Mouse (Mus musculus): ENCODE measurements around the gene Hsd17b12.

Gene Hsd17b12

GRCm38 (mm10) chr2:94030602-94031001 is 127.2 kb downstream of the Hsd17b12 start:
- in situ Hi-C loops (cut with MboI, MseI): loop anchor here in 1 of 2 experiments (10.0 kb wide), 1 partner anchor 1164 kb away; no protein-coding TSS in a partner anchor

DNA sequence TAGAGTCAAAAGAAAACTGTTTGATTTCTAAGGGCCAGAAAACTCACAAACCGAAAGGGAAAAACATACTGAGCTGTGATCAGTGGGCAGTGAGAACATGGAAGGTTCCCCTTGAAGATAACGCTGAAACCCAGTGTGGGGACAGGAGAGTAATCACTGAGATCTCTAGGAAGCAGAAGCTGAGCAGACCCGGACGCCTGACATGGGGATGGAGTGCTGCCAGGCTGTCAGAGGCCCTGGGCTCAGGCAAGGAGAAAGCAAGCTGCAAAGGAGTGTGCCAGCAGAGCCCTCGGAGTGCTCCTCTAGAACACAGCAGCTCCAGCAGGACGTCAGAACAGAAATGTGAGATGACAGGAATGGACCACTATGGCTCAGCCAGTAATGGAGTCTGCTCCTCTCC is 133.1 kb downstream of the Hsd17b12 start:
- in situ Hi-C loops (cut with MboI, MseI): no loop called here

DNA sequence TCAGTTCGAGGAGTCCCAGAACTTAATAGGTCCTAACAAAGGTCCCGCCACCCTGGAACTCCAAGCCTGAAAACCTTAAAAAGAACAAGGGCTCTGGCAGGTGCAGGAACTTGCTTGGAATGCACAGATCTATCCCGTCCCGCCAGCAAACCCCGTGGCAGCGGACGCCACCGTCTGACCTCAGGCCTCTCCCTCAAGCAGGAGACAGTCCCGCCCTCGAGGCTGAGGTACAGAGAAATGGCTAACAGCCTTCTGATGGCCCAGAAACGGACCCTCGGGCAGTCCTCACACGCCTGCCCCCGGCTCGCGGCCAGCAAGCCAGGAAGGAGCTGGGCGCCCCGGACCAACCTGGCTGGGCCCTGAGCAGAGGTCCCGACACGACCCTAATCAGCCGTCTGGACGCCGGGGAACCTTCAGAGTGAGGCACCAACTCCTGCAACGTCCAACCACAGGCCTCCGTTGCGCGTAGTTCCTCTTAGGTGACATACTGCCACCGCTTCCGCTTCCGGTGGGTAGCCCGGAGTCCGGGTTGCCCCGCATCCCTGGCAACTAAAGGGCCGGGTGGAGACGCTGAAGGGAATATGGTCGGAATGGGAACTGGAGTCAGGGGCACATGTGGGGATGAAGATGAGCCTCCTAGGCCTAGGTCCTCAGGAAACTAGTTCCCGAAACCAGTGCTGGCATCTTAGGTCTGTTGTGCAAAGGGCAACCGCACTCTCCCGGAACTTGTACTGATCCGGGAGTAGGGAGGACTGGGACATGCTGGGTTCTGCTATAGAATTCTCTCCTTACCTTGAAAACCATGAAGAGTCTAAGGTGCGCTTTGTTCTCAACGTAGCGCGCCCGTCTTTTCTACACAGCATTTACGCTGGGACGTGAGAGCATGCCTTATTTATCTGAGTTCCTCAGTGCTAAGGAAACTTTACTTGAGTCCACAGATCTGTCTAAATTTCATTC is 147.2 kb downstream of the Hsd17b12 start, which contains the start of gene Alkbh3:
Alkbh3 (minus strand) TSS at position 473 of the 957 bp plus-strand sequence.
- in situ Hi-C loops (cut with MboI, MseI): no loop called here

DNA sequence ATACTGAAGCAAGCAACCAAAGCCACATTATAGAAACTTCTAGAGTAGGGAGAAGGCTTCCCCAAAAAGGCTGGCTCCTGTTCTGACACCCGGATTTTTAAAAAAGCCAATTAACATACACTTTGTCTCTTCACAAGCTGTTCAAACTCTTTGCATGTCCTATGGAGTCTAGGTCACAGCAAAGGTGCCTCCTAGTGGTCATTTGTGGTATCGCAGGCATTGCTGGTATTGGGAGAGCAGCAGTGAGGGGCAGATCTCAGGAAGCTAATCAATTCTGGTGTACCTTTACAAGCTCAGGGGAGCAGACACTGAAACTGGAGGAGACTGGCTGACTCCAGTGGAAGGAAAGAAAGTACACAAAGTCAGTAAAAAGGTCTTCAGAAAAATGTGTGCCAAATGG is 155.4 kb downstream of the Hsd17b12 start:
- in situ Hi-C loops (cut with MboI, MseI): loop anchor here in 1 of 2 experiments (5.0 kb wide), 1 partner anchor 135 kb away; the partner anchor contains the start of gene Accsl

- in situ Hi-C loops (cut with MboI, MseI): loop anchor here in 1 of 2 experiments (5.0 kb wide), 1 partner anchor 135 kb away; the partner anchor contains the start of gene Accsl
Measured at GRCm38 (mm10) chr2:94001918-94002317, 155.8 kb downstream of the Hsd17b12 start.

DNA sequence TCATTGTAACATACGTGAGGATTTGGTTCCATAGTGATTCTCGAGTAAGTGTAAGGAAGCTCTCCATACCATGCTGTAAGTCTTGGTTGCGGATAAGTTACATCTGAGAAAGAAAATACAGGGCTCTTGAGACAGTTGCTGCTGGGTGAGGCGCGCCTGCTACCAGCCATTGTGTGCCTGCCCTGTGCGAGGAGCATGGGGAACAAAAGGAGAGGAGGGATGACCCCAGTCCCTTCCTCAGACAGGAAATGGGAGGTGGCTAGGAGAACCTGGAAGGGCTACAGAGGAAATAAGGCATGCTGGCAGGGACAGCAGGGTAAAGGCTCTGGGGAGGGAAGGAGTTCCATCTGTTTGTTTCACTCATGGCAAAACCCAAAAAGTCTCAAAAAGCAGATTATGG is 156.4 kb downstream of the Hsd17b12 start:
- in situ Hi-C loops (cut with MboI, MseI): loop anchor here in 1 of 2 experiments (5.0 kb wide), 1 partner anchor 134 kb away; the partner anchor contains the start of gene Accsl

GRCm38 (mm10) chr2:93996254-93996653 is 161.5 kb downstream of the Hsd17b12 start, which contains the start of gene Gm27027:
TSS of gene Gm27027 (minus strand) at chr2:93996354.
- in situ Hi-C loops (cut with MboI, MseI): no loop called here

- in situ Hi-C loops (cut with MboI, MseI): no loop called here
Measured at GRCm38 (mm10) chr2:93992810-93993209, 165.0 kb downstream of the Hsd17b12 start.

DNA sequence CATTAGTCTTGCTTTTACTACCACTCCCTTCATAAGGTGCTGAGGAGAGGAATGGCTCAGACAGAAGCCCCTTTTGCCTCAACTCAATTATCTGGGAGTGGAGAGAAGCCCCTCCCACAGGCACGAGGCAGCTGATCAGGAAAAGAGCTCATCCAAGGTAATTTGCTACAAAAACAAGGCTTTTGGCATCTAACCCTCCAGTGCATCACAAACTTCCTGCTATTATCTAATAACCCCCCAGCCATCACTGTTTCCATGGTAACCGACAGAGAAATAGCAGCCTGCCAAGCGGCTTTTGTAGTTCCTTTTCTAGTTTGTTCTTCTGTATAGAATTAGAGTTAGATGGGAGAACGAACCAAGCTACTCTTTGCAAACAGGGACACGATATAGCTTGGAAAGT is 165.5 kb downstream of the Hsd17b12 start:
- in situ Hi-C loops (cut with MboI, MseI): no loop called here

DNA sequence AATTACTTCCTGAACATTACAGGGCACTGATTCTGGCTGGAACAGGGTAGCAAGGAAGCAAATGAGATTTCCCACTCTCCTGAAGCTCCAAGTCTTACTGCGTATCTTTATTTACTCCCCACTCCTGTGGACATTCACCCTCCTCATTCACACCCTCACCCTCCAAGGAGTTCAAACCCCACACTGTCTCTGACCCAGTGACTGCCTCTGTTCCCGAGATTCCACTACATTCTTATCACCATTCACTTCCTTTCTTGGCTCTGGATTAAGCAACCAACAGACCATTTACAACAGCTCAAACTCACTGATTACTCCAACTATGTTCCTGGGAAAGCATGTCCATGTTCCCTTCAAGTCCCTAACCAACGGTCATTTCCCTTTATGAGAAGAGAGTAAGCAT is 166.4 kb downstream of the Hsd17b12 start:
- in situ Hi-C loops (cut with MboI, MseI): no loop called here

GRCm38 (mm10) chr2:93988440-93988839 is 169.3 kb downstream of the Hsd17b12 start:
- in situ Hi-C loops (cut with MboI, MseI): no loop called here

Measured in T-helper 17 cell (primary cell).